Mouse (Mus musculus) neural tube, embryonic 15.5 days (tissue): ENCODE measurements at regions not wholly inside any gene's neighbourhood (a gene's known extent, or its start where the extent isn't known, plus 50 kb on each side); places are given as distances from the start of the nearest gene placed in this dataset.
A peak's percentile ranks its signal among the peaks of the same experiment; 100 is the strongest.

Source experiments
- ATAC-seq: fragments of 200-750 bp; cut with Nextera tagmentation; 2 replicates; pipeline ENCODE4 v1.8.0; 2017; ENCODE audit warnings: mild to moderate bottlenecking, moderate TSS enrichment, moderate library complexity; ENCODE audit not compliant: low FRiP score
- H3K27ac ChIP-seq: fragments of 300-500 bp; sonication (generic); replicated peaks from 2 replicates; pipeline ENCODE4 v1.5.1; 2015; ENCODE audit warnings: mild to moderate bottlenecking, inconsistent platforms
- H3K27me3 ChIP-seq: fragments of 300-500 bp; sonication (generic); replicated peaks from 2 replicates; pipeline ENCODE4 v1.6.1; 2015; ENCODE audit warnings: inconsistent platforms
- H3K36me3 ChIP-seq: fragments of 300-500 bp; sonication (generic); 2 replicates; pipeline ENCODE4 v1.6.1; 2015; ENCODE audit warnings: inconsistent platforms
- H3K4me1 ChIP-seq: fragments of 300-500 bp; sonication (generic); 2 replicates; pipeline ENCODE4 v1.6.1; 2015; ENCODE audit warnings: inconsistent platforms
- H3K4me2 ChIP-seq: fragments of 300-500 bp; sonication (generic); 2 replicates; pipeline ENCODE4 v1.6.1; 2015; ENCODE audit warnings: inconsistent platforms, mild to moderate bottlenecking, moderate library complexity
- H3K4me3 ChIP-seq: fragments of 300-500 bp; sonication (generic); replicated peaks from 2 replicates; pipeline ENCODE4 v1.5.1; 2015; ENCODE audit warnings: mild to moderate bottlenecking, inconsistent platforms
- H3K9ac ChIP-seq: fragments of 300-500 bp; sonication (generic); replicated peaks from 2 replicates; pipeline ENCODE4 v1.6.1; 2015; ENCODE audit warnings: mild to moderate bottlenecking, inconsistent platforms
- H3K9me3 ChIP-seq: fragments of 300-500 bp; sonication (generic); replicated peaks from 2 replicates; pipeline ENCODE4 v1.6.1; 2016; ENCODE audit warnings: inconsistent platforms
- WGBS: fragments of 180-500 bp; shearing (Covaris S2); methylation state at CpG from one replicate; pipeline ENCODE4 v1.1.7; 2015; ENCODE audit warnings: mixed read lengths; 5-methylcytosine and 5-hydroxymethylcytosine counted together

DNA sequence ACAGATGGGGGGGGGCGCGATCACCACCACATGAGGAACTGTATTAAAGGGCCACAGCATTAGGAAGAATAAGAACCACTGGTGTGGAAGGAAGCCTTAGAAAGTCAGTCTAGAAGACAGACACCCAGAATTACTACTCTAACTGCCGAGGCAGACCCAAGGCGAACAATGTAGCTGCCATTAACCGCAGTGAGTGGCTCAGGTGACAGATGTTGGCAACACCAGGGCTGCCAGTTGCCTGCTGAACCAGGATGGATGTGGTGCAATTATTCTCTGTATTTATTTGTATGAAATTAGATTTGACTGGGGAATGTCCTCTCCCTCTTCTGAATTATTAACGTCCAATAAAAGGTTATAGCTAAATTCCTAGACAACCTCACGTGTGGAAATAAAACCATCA is 124.7 kb downstream of the 4930564D02Rik start:
- Histone ChIP-seq H3K27ac (no peak overlapping the region), H3K4me1 (peaks cover 22% of the 10 kb centered on the region), H3K27me3 (no peaks in the 10 kb centered on the region), H3K9ac (no peak overlapping the region), H3K9me3 (no peaks in the 10 kb centered on the region), H3K4me3 (no peak overlapping the region), H3K4me2 (no peak overlapping the region), H3K36me3 (no peaks in the 10 kb centered on the region)
- WGBS, result 49% methylated on average over 7 of the region's 7 CpGs
- ATAC-seq, result 0 out of 2 replicates have a peak, but pooled peaks have one; percentile 5

DNA sequence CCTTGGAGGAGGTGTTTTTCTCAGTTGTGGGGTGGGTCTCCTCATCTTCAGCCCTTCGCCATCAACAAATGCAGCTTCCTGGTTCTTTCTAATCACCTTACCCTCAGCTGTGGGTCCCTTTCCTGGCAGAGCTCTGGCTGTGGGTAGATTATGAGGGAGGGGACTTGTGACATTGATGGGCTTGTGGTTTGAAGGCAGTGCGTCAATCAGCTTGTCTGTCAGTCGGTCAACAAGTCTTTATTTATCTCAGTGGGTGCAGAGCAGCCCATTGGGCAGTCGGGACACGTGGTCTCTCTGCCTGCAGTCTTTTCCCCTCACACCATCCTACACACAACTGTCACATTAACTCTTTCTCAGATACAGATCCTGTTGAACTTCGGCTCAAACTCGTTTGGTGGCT is 125.2 kb downstream of the 4930564D02Rik start:
- H3K4me2 ChIP-seq, result no peak overlapping the region
- WGBS, result 54% methylated on average over 7 of the region's 7 CpGs
- no peak overlapping the region for H3K27ac ChIP-seq
- peak; percentile 35; the same call in 1 of the 2 replicates for ATAC-seq
- no peaks in the 10 kb centered on the region for H3K36me3 ChIP-seq
- H3K9me3 ChIP-seq, result no peaks in the 10 kb centered on the region
- H3K9ac ChIP-seq, result no peak overlapping the region
- no peaks in the 10 kb centered on the region for H3K27me3 ChIP-seq
- H3K4me1 ChIP-seq, result peaks cover 22% of the 10 kb centered on the region
- H3K4me3 ChIP-seq, result no peak overlapping the region

GRCm38 (mm10) chr3:105200735-105201134 is 134.1 kb downstream of the 4930564D02Rik start:
- no peak overlapping the region for H3K27ac ChIP-seq
- no peaks in the 10 kb centered on the region for H3K4me1 ChIP-seq
- H3K4me2 ChIP-seq, result no peak overlapping the region
- H3K4me3 ChIP-seq, result no peak overlapping the region
- ATAC-seq, result no peak
- H3K36me3 ChIP-seq, result no peaks in the 10 kb centered on the region
- 76% methylated on average over 3 of the region's 3 CpGs for WGBS
- no peak overlapping the region for H3K9ac ChIP-seq
- no peaks in the 10 kb centered on the region for H3K27me3 ChIP-seq
- no peaks in the 10 kb centered on the region for H3K9me3 ChIP-seq

DNA sequence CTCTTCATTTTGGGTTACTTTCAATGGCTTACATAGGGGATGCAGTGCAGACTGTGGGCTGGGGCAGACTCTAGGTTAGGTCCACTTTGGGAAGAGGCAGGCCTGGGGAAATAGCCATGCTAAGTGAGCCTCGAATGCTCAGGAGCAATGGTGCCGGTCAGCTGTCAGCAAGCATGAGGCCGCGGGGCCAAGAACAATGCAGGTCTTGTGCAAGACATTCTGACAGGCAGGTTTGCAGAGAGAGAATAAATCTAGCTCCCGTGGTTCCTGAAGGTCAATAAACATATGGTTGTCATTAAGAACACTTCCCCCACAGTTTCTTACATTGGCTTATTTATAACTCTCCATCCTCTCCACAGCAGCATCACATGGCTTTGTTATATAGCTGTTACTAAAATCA is 142.5 kb downstream of the 4930564D02Rik start:
- Histone ChIP-seq H3K36me3 (no peaks in the 10 kb centered on the region), H3K27ac (no peak overlapping the region), H3K4me1 (no peaks in the 10 kb centered on the region), H3K9me3 (no peaks in the 10 kb centered on the region), H3K9ac (no peak overlapping the region), H3K27me3 (no peaks in the 10 kb centered on the region), H3K4me2 (no peak overlapping the region), H3K4me3 (no peak overlapping the region)
- 59% methylated on average over 5 of the region's 5 CpGs for WGBS
- ATAC-seq, result no peak

DNA sequence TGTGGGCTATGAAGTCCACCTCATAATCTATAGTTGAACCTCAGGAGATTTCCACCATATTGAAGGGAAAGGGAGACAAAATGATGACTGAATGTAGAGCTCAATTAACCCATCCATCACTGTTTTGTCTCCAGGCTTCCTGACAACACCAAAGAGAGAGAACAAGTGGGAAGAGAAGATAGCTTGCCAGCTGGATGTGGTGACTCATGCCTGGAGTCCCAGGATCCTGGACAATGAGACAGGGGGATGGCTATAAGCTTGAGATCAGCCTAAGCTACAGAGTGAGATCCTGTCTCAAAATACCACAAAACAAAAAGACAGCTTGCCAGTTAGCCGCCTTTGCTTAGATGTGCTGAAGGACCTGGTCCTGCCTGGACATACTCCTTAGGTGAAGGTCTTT is 144.4 kb downstream of the 4930564D02Rik start:
- 97% methylated on average over 1 of the region's 1 CpGs for whole genome bisulfite sequencing
- H3K9ac ChIP-seq, result no peak overlapping the region
- H3K4me1 ChIP-seq, result no peaks in the 10 kb centered on the region
- no peak overlapping the region for H3K4me2 ChIP-seq
- no peak overlapping the region for H3K27ac ChIP-seq
- no peak overlapping the region for H3K4me3 ChIP-seq
- H3K9me3 ChIP-seq, result no peaks in the 10 kb centered on the region
- H3K27me3 ChIP-seq, result no peaks in the 10 kb centered on the region
- no peak for ATAC-seq
- no peaks in the 10 kb centered on the region for H3K36me3 ChIP-seq

GRCm38 (mm10) chr3:105211726-105212125 is 145.1 kb downstream of the 4930564D02Rik start:
- Histone ChIP-seq H3K4me2 (no peak overlapping the region), H3K9ac (no peak overlapping the region), H3K4me1 (no peaks in the 10 kb centered on the region), H3K27ac (no peak overlapping the region), H3K36me3 (no peaks in the 10 kb centered on the region), H3K9me3 (no peaks in the 10 kb centered on the region), H3K27me3 (no peaks in the 10 kb centered on the region), H3K4me3 (no peak overlapping the region)
- WGBS, result 70% methylated on average over 3 of the region's 3 CpGs
- no peak for ATAC-seq

GRCm38 (mm10) chr3:105214867-105215266 is 148.2 kb downstream of the 4930564D02Rik start:
- H3K27me3 ChIP-seq, result no peaks in the 10 kb centered on the region
- no peak overlapping the region for H3K4me3 ChIP-seq
- no peak overlapping the region for H3K4me2 ChIP-seq
- H3K9me3 ChIP-seq, result no peaks in the 10 kb centered on the region
- no peaks in the 10 kb centered on the region for H3K36me3 ChIP-seq
- H3K4me1 ChIP-seq, result no peaks in the 10 kb centered on the region
- ATAC-seq, result no peak
- H3K9ac ChIP-seq, result no peak overlapping the region
- no peak overlapping the region for H3K27ac ChIP-seq
- WGBS, result 57% methylated on average over 4 of the region's 4 CpGs

GRCm38 (mm10) chr3:105215729-105216128 is 149.1 kb downstream of the 4930564D02Rik start:
- no peaks in the 10 kb centered on the region for H3K4me1 ChIP-seq
- no peak overlapping the region for H3K4me3 ChIP-seq
- no peaks in the 10 kb centered on the region for H3K36me3 ChIP-seq
- no peak overlapping the region for H3K9ac ChIP-seq
- no peaks in the 10 kb centered on the region for H3K27me3 ChIP-seq
- no peak overlapping the region for H3K4me2 ChIP-seq
- H3K9me3 ChIP-seq, result no peaks in the 10 kb centered on the region
- 38% methylated on average over 7 of the region's 7 CpGs for WGBS
- H3K27ac ChIP-seq, result no peak overlapping the region
- ATAC-seq, result no peak

DNA sequence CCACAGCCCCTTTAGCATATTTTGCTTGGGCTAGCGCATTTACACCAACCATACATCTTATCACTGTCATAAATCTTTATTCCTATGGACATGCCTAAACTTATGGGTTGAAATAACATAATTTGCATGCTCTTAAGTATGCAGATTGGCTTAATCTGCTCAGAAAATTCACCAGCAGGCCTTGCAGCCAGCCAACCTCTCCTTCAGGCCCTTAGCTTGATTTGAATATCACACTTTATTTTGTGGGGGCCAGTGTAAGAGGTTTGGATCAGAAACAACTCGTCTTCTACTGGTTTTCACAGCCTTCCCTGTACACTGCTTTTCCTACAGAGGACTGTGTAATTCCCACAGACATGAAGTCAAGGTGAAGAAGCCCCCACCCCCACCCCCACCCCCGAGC is 153.0 kb downstream of the 4930564D02Rik start:
- peaks cover 8% of the 10 kb centered on the region for H3K4me1 ChIP-seq
- no peak for ATAC-seq
- no peak overlapping the region for H3K27ac ChIP-seq
- no peaks in the 10 kb centered on the region for H3K9me3 ChIP-seq
- no peaks in the 10 kb centered on the region for H3K27me3 ChIP-seq
- H3K9ac ChIP-seq, result no peak overlapping the region
- 78% methylated on average over 3 of the region's 3 CpGs for WGBS
- H3K4me2 ChIP-seq, result no peak overlapping the region
- H3K4me3 ChIP-seq, result no peak overlapping the region
- no peaks in the 10 kb centered on the region for H3K36me3 ChIP-seq

DNA sequence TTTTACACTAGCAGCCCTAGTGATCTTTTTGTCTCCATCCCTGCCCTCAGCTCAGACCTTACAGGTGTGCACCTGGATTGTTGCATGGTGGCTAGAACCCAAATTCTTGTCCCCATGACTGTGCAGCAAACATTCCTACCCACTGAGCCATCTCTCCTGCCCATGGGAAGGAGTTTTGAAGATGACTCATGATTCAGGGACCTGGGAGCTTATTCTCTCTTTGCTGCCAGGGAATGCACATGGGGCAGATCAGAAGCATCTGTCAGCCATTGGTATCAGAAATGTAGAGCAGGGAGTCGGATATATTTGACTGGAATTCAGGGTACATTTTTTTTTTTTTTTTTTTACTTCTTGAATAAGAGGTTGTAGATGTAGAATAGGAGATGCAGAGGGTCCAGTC is 154.0 kb downstream of the 4930564D02Rik start:
- H3K27ac ChIP-seq, result no peak overlapping the region
- H3K4me1 ChIP-seq, result peaks cover 15% of the 10 kb centered on the region
- H3K4me3 ChIP-seq, result no peak overlapping the region
- 75% methylated on average over 1 of the region's 1 CpGs for WGBS
- no peak overlapping the region for H3K4me2 ChIP-seq
- ATAC-seq, result no peak
- no peaks in the 10 kb centered on the region for H3K36me3 ChIP-seq
- no peak overlapping the region for H3K9ac ChIP-seq
- no peaks in the 10 kb centered on the region for H3K27me3 ChIP-seq
- no peaks in the 10 kb centered on the region for H3K9me3 ChIP-seq

- H3K4me2 ChIP-seq, result no peak overlapping the region
- peaks cover 15% of the 10 kb centered on the region for H3K4me1 ChIP-seq
- 65% methylated on average over 3 of the region's 3 CpGs for WGBS
- no peaks in the 10 kb centered on the region for H3K36me3 ChIP-seq
- no peak overlapping the region for H3K9ac ChIP-seq
- H3K27me3 ChIP-seq, result no peaks in the 10 kb centered on the region
- no peak for ATAC-seq
- no peak overlapping the region for H3K27ac ChIP-seq
- H3K9me3 ChIP-seq, result no peaks in the 10 kb centered on the region
- H3K4me3 ChIP-seq, result no peak overlapping the region
These were observed 156.3 kb downstream of the 4930564D02Rik start for GRCm38 (mm10) chr3:105222925-105223324.

DNA sequence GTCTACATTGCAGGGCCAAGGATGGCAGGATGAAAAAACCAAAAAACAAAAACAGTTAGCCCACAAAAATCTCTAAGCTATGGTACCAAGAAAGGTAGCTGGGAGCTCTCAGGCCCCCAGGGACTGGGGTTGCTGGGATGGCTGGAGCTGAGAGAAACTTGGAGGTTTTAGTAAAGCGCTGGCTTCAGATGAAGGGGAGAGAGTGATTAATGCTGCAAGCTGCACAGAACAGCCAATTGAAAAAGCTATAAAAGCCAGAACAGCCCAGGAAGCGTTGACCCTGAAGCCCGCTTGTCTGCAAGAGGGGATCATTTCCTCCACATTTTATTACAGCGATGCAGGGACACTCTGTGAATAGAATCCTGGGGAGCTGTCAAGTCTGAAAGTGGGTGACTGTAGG is 157.0 kb downstream of the 4930564D02Rik start:
- no peaks in the 10 kb centered on the region for H3K36me3 ChIP-seq
- ATAC-seq, result peak; percentile 63
- H3K4me2 ChIP-seq, result no peak overlapping the region
- 9% methylated on average over 4 of the region's 4 CpGs for WGBS
- H3K27ac ChIP-seq, result no peak overlapping the region
- H3K4me1 ChIP-seq, result peaks cover 15% of the 10 kb centered on the region
- H3K9ac ChIP-seq, result 0 out of 2 replicates have a peak overlapping the region, but pooled peaks have one; percentile 1
- H3K9me3 ChIP-seq, result no peaks in the 10 kb centered on the region
- no peaks in the 10 kb centered on the region for H3K27me3 ChIP-seq
- H3K4me3 ChIP-seq, result no peak overlapping the region

DNA sequence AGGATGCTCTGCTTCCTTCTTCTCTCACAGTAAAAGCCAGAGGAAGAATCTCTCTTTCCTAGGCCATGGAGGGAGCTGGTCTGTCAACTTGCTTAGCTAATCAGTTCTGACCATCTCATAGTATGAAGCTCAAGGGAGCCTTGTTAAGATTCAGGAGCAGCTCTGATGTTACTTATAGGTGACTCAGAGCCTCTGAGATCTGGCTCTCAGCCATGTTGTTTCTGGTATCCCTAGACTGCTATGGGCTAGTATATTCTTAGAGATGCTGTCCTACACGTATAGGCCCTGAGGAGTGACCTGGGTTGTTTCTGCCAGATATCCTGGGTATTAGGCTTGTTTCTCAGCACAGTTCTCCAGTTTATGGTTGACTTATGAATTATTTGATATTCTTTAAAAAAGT is 160.9 kb downstream of the 4930564D02Rik start:
- no peak overlapping the region for H3K4me3 ChIP-seq
- no peak overlapping the region for H3K4me2 ChIP-seq
- H3K9ac ChIP-seq, result no peak overlapping the region
- no peak for ATAC-seq
- H3K4me1 ChIP-seq, result peaks cover 15% of the 10 kb centered on the region
- WGBS, result 84% methylated on average over 1 of the region's 1 CpGs
- no peaks in the 10 kb centered on the region for H3K36me3 ChIP-seq
- H3K27me3 ChIP-seq, result no peaks in the 10 kb centered on the region
- H3K9me3 ChIP-seq, result no peaks in the 10 kb centered on the region
- no peak overlapping the region for H3K27ac ChIP-seq
